Mouse (Mus musculus) kidney, postnatal 4 days (tissue): ENCODE results near the gene Cdc37l1.

Experiments
- DNase-seq, 2 experiments: peaks; one replicate each; pipeline ENCODE4 v3.0.0; 2021; ENCODE audit warnings: mixed read lengths in 2 of 2

The Cdc37l1 gene

GRCm38 (mm10) chr19:29047334-29048170 lies 57.4 kb downstream of the Cdc37l1 start, which contains the start of gene Ak3:
TSS of gene Ak3 (minus strand) at chr19:29047961.
- peak; percentile 80 to 89 for DNase-seq

GRCm38 (mm10) chr19:29049401-29050075 lies 59.4 kb downstream of the Cdc37l1 start:
- DNase-seq = no peak

GRCm38 (mm10) chr19:29050186-29050980 lies 60.2 kb downstream of the Cdc37l1 start:
- DNase-seq = no peak

GRCm38 (mm10) chr19:29052786-29053185 lies 62.6 kb downstream of the Cdc37l1 start:
- DNase-seq = no peak

- no peak for DNase-seq
Measured at GRCm38 (mm10) chr19:29054594-29054993, 64.4 kb downstream of the Cdc37l1 start.

- DNase-seq = no peak
Measured at GRCm38 (mm10) chr19:29055469-29055868, 65.3 kb downstream of the Cdc37l1 start.

- DNase-seq = no peak
Measured at GRCm38 (mm10) chr19:29058741-29059140, 68.6 kb downstream of the Cdc37l1 start.

- DNase-seq = no peak
Measured at GRCm38 (mm10) chr19:29059688-29060087, 69.5 kb downstream of the Cdc37l1 start.

- DNase-seq = no peak
Measured at GRCm38 (mm10) chr19:29060299-29060698, 70.1 kb downstream of the Cdc37l1 start.

GRCm38 (mm10) chr19:29063009-29063408 lies 72.9 kb downstream of the Cdc37l1 start:
- no peak for DNase-seq

GRCm38 (mm10) chr19:29063577-29064363 lies 73.6 kb downstream of the Cdc37l1 start:
- DNase-seq = peak; percentile 96 to 97

GRCm38 (mm10) chr19:29064451-29065102 lies 74.4 kb downstream of the Cdc37l1 start:
- peak; percentile 18 to 27 for DNase-seq

GRCm38 (mm10) chr19:29066981-29067471 lies 76.9 kb downstream of the Cdc37l1 start:
- peak; percentile 59 to 75 for DNase-seq

- peak in 1 of 2 experiments; percentile 10 for DNase-seq
Measured at GRCm38 (mm10) chr19:29069195-29069594, 79.0 kb downstream of the Cdc37l1 start.

- DNase-seq = peak; percentile 54
Measured at GRCm38 (mm10) chr19:29074802-29075201, 84.7 kb downstream of the Cdc37l1 start.
